Mouse (Mus musculus) midbrain, embryonic 11.5 days (tissue): ENCODE results near the gene Calhm1. TPM values are rescaled to one million over a fixed set of nuclear protein-coding genes. Genes with fewer than 3 reads are reported as not detected.
"Not testable (repeated sequence)": the region's sequence is repeated elsewhere in the genome, so short reads cannot be mapped to it uniquely, and the experiment has no call there.

ENCODE experiments used
- ATAC-seq: fragments of 200-750 bp; cut with Nextera tagmentation; 2 replicates; pipeline ENCODE4 v1.8.0; 2017; ENCODE audit warnings: moderate TSS enrichment, moderate library complexity; ENCODE audit not compliant: low FRiP score
- DNase-seq: peaks from one replicate; pipeline ENCODE4 v3.0.0; 2015; ENCODE audit warnings: low spot score; ENCODE audit errors: missing footprints
- H3K27ac ChIP-seq: fragments of 300-500 bp; sonication (generic); 2 replicates; pipeline ENCODE4 v1.5.1; 2014; ENCODE audit warnings: low read depth, low read length
- H3K27me3 ChIP-seq: fragments of 300-500 bp; sonication (generic); 2 replicates; pipeline ENCODE4 v1.6.1; 2014; ENCODE audit warnings: mild to moderate bottlenecking, low read length, moderate library complexity, mixed read lengths; ENCODE audit not compliant: control insufficient read depth, insufficient read depth
- H3K36me3 ChIP-seq: fragments of 300-500 bp; sonication (generic); 2 replicates; pipeline ENCODE4 v1.6.1; 2014; ENCODE audit warnings: mild to moderate bottlenecking, low read length, moderate library complexity, mixed read lengths; ENCODE audit not compliant: control insufficient read depth, insufficient read depth
- H3K4me1 ChIP-seq: fragments of 300-500 bp; sonication (generic); 2 replicates; pipeline ENCODE4 v1.6.1; 2014; ENCODE audit warnings: low read length; ENCODE audit not compliant: control insufficient read depth, insufficient read depth
- H3K4me2 ChIP-seq: fragments of 300-500 bp; sonication (generic); 2 replicates; pipeline ENCODE4 v1.6.1; 2014; ENCODE audit warnings: mild to moderate bottlenecking, moderate library complexity
- H3K4me3 ChIP-seq: fragments of 300-500 bp; sonication (generic); 2 replicates; pipeline ENCODE4 v1.5.1; 2014; ENCODE audit warnings: low read depth, low read length
- H3K9ac ChIP-seq: fragments of 300-500 bp; sonication (generic); 2 replicates; pipeline ENCODE4 v1.6.1; 2014; ENCODE audit warnings: low read length
- H3K9me3 ChIP-seq: fragments of 300-500 bp; sonication (generic); 2 replicates; pipeline ENCODE4 v1.6.1; 2016; ENCODE audit warnings: low read length; ENCODE audit not compliant: control insufficient read depth
- WGBS: fragments of 180-500 bp; shearing (Covaris S2); extraction: QIAGEN DNeasy Blood & Tissue Kit; methylation state at CpG from one replicate; pipeline ENCODE4 v1.1.7; 2014; 5-methylcytosine and 5-hydroxymethylcytosine counted together
- polyA plus RNA-seq: library from polyadenylated mRNA; unstranded; fragments of >200 nt; fragmentation: Nextera tagmentation; extraction: Ambion mirVana; gene quantifications from 2 replicates; pipeline ENCODE4 v1.2.1, GENCODE M21; 2014

Calhm1 gene
- polyA plus RNA-seq, 1 experiment from 2014 or later: not detected

GRCm38 (mm10) chr19:47142438-47142837 is 1.6 kb downstream of the Calhm1 start:
- Histone ChIP-seq H3K27me3 (no peaks in the 10 kb centered on the region), H3K4me2 (no peak overlapping the region), H3K36me3 (no peaks in the 10 kb centered on the region), H3K4me3 (no peak overlapping the region), H3K9ac (no peak overlapping the region), H3K4me1 (peaks cover 1% of the 10 kb centered on the region), H3K9me3 (no peaks in the 10 kb centered on the region), H3K27ac (no peak overlapping the region)
- ATAC-seq (no peak), DNase-seq (no peak)
- WGBS: 85% methylated on average over 6 of the region's 6 CpGs

GRCm38 (mm10) chr19:47139611-47140010 is 4.4 kb downstream of the Calhm1 start:
- H3K4me3 ChIP-seq, H3K27ac ChIP-seq, H3K9ac ChIP-seq, H3K27me3 ChIP-seq, H3K9me3 ChIP-seq, H3K4me2 ChIP-seq, ATAC-seq, H3K4me1 ChIP-seq, H3K36me3 ChIP-seq, DNase-seq: not testable (repeated sequence)
- WGBS: 45% methylated on average over 7 of the region's 7 CpGs

GRCm38 (mm10) chr19:47137771-47138421 is 6.2 kb downstream of the Calhm1 start, which contains the start of gene Calhm2:
Gene Calhm2, minus strand, starts transcription at chr19:47138294.
- no peaks in the 10 kb centered on the region for H3K27me3 ChIP-seq
- WGBS: 13% methylated on average over 28 of the region's 28 CpGs
- peak; percentile 91 for DNase-seq
- peak; percentile 30; the same call in 1 of the 2 replicates for ATAC-seq
- no peaks in the 10 kb centered on the region for H3K9me3 ChIP-seq
- H3K9ac ChIP-seq: peak within 1 kb of the TSS; percentile 53
- no peaks in the 10 kb centered on the region for H3K36me3 ChIP-seq
- H3K4me2 ChIP-seq: peak within 1 kb of the TSS; percentile 36
- no peak within 1 kb of the TSS for H3K4me3 ChIP-seq
- peaks cover 5% of the 10 kb centered on the region for H3K4me1 ChIP-seq
- no peak within 1 kb of the TSS for H3K27ac ChIP-seq

GRCm38 (mm10) chr19:47137051-47137581 is 6.9 kb downstream of the Calhm1 start:
- H3K9ac ChIP-seq: peak overlapping the region; percentile 53; the same call in 1 of the 2 replicates
- DNase-seq (no peak), ATAC-seq (peak; percentile 30; the same call in 1 of the 2 replicates)
- peak overlapping the region; percentile 36; the same call in 1 of the 2 replicates for H3K4me2 ChIP-seq
- no peaks in the 10 kb centered on the region for H3K27me3 ChIP-seq
- 0 out of 2 replicates have a peak, but pooled peaks cover 2% of the 10 kb centered on the region for H3K36me3 ChIP-seq
- H3K4me1 ChIP-seq: peaks cover 5% of the 10 kb centered on the region
- no peak overlapping the region for H3K4me3 ChIP-seq
- no peaks in the 10 kb centered on the region for H3K9me3 ChIP-seq
- no peak overlapping the region for H3K27ac ChIP-seq
- WGBS: 60% methylated on average over 6 of the region's 6 CpGs

- Histone ChIP-seq H3K4me2 (no peak overlapping the region), H3K9me3 (no peaks in the 10 kb centered on the region), H3K27ac (no peak overlapping the region), H3K27me3 (no peaks in the 10 kb centered on the region), H3K4me3 (no peak overlapping the region), H3K36me3 (peaks cover 6% of the 10 kb centered on the region; the same call in 1 of the 2 replicates), H3K4me1 (peaks cover 5% of the 10 kb centered on the region), H3K9ac (no peak overlapping the region)
- WGBS: 87% methylated on average over 5 of the region's 5 CpGs
- ATAC-seq (no peak), DNase-seq (no peak)
These were observed 7.9 kb downstream of the Calhm1 start for GRCm38 (mm10) chr19:47136170-47136569.

- H3K9ac ChIP-seq: no peak overlapping the region
- 89% methylated on average over 17 of the region's 17 CpGs for WGBS
- no peak for ATAC-seq
These were observed 8.5 kb downstream of the Calhm1 start for GRCm38 (mm10) chr19:47135568-47135967.

GRCm38 (mm10) chr19:47133161-47133560 is 10.9 kb downstream of the Calhm1 start:
- Histone ChIP-seq H3K36me3 (peaks cover 24% of the 10 kb centered on the region), H3K9me3 (no peaks in the 10 kb centered on the region), H3K27me3 (no peaks in the 10 kb centered on the region), H3K4me1 (peaks cover 5% of the 10 kb centered on the region), H3K4me2 (no peak overlapping the region), H3K9ac (no peak overlapping the region), H3K4me3 (no peak overlapping the region), H3K27ac (no peak overlapping the region)
- no peak for DNase-seq
- WGBS: 91% methylated on average over 7 of the region's 7 CpGs
- no peak for ATAC-seq

More at GRCm38 (mm10) chr19:47135568-47135967, 8.5 kb downstream of the Calhm1 start:
- H3K36me3 ChIP-seq: peaks cover 10% of the 10 kb centered on the region; the same call in 1 of the 2 replicates
- peaks cover 5% of the 10 kb centered on the region for H3K4me1 ChIP-seq
- no peak overlapping the region for H3K4me2 ChIP-seq
- no peak overlapping the region for H3K4me3 ChIP-seq
- no peak overlapping the region for H3K27ac ChIP-seq
- H3K27me3 ChIP-seq: no peaks in the 10 kb centered on the region
- no peak for DNase-seq
- no peaks in the 10 kb centered on the region for H3K9me3 ChIP-seq

- Histone ChIP-seq H3K27ac (no peak overlapping the region), H3K9me3 (no peaks in the 10 kb centered on the region), H3K4me3 (no peak overlapping the region), H3K9ac (no peak overlapping the region), H3K4me1 (no peaks in the 10 kb centered on the region), H3K27me3 (no peaks in the 10 kb centered on the region), H3K4me2 (no peak overlapping the region), H3K36me3 (peaks cover 33% of the 10 kb centered on the region)
- WGBS: 95% methylated on average over 15 of the region's 15 CpGs
- DNase-seq (peak; percentile 47), ATAC-seq (no peak)
These were observed 13.4 kb downstream of the Calhm1 start for GRCm38 (mm10) chr19:47130551-47131125.

- Histone ChIP-seq H3K27ac (no peak overlapping the region), H3K9ac (no peak overlapping the region), H3K4me2 (no peak overlapping the region), H3K27me3 (no peaks in the 10 kb centered on the region), H3K9me3 (no peaks in the 10 kb centered on the region), H3K4me1 (no peaks in the 10 kb centered on the region), H3K4me3 (no peak overlapping the region), H3K36me3 (peaks cover 37% of the 10 kb centered on the region)
- DNase-seq: no peak
- no peak for ATAC-seq
- 92% methylated on average over 11 of the region's 11 CpGs for WGBS
These were observed 15.2 kb downstream of the Calhm1 start for GRCm38 (mm10) chr19:47128835-47129234.
